Mouse (Mus musculus) bone marrow, adult 2 months (tissue): ENCODE data around the gene Pip4k2c.

Source experiments
- CTCF ChIP-seq: fragments of 200-500 bp; IDR thresholded peaks from 2 replicates; pipeline ENCODE4 v1.5.1; 2011; ENCODE audit warnings: low read length, control low read depth; ENCODE audit not compliant: control insufficient read depth, insufficient read depth
- POLR2A ChIP-seq: fragments of 200-500 bp; IDR thresholded peaks from 2 replicates; pipeline ENCODE4 v1.6.1; 2011; ENCODE audit warnings: low read depth, mild to moderate bottlenecking, control low read depth, low read length, borderline replicate concordance; ENCODE audit not compliant: control insufficient read depth

GRCm38 (mm10) chr10:127166771-127167613, 44.4 kb downstream of the Pip4k2c start:
- TF ChIP-seq CTCF = no peak
- TF ChIP-seq POLR2A = no peak
